Comparison of ENCODE assay signal across 12 mouse cellular contexts in the genomic region with DNA sequence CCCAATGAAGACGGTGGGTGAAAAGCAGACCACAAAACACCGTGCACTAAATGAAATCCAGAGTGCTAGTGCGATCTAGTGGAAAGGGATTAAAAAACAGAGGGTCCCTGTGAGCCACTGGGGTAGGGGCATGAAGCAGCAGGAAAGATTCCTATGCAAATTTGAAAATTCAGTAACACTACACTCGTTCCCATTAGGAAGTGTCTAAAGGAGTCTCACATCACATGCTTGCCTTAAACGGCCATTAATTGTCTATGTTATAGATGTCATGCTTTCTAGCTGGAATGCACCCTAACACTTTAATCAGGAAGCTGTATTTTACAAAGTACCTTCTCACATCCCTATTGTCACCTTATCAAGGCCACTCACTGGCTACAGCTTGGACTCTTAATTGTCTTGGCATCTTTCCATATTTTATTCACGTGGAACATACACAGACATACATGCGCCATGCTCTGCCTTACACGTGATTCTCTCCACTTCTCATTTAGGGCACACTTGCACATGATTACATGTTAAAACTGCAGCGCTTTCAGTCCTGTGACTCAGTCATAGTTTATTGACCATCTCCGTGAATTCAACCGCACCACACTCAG. TPM values are rescaled to one million over a fixed set of nuclear protein-coding genes. Genes with fewer than 3 reads are reported as not detected.
A peak's percentile ranks its signal among the peaks of the same experiment; 100 is the strongest.
DNase-seq lines count a peak whose midpoint lies in the region; ATAC-seq lines count a peak whose summit lies in the region.
"Had no signal": no experiment of that assay in that cellular context is flagged by ENCODE, and none has a peak within 500 bp of the region (broad histone marks: within the 10 kb centered on the region; RNA-seq: fewer than 3 reads in every experiment).

No protein-coding gene starts in this region.

- no peaks in the 10 kb centered on the region for H3K27me3 ChIP-seq in embryonic facial prominence, embryonic 14.5 days (replicated peaks; ENCODE audit: control insufficient read depth, insufficient read depth, low read length)
- H3K27me3 ChIP-seq in hindbrain, embryonic 15.5 days, result no peaks in the 10 kb centered on the region
- H3K27me3 ChIP-seq in midbrain, embryonic 16.5 days (ENCODE audit: control insufficient read depth, insufficient read depth, low read depth, low read length), result no peaks in the 10 kb centered on the region

- no peak overlapping the region for H3K4me2 ChIP-seq in embryonic facial prominence, embryonic 14.5 days (ENCODE audit: low read depth, low read length)
- H3K4me2 ChIP-seq in hindbrain, embryonic 15.5 days, result no peak overlapping the region
- H3K4me2 ChIP-seq in midbrain, embryonic 16.5 days (ENCODE audit: low read length), result 0 out of 2 replicates have a peak overlapping the region, but pooled peaks have one; percentile 16
- H3K4me2 ChIP-seq: liver, embryonic 11.5 days had no signal

- no peaks in the 10 kb centered on the region for H3K36me3 ChIP-seq in embryonic facial prominence, embryonic 14.5 days (ENCODE audit: control insufficient read depth, insufficient read depth, low read length)
- no peaks in the 10 kb centered on the region for H3K36me3 ChIP-seq in hindbrain, embryonic 15.5 days
- H3K36me3 ChIP-seq in midbrain, embryonic 16.5 days (ENCODE audit: control insufficient read depth, insufficient read depth, low read length), result no peaks in the 10 kb centered on the region

- peak; percentile 41; the same call in 1 of the 2 replicates for ATAC-seq in embryonic facial prominence, embryonic 14.5 days (ENCODE audit: low read depth)
- 0 out of 2 replicates have a peak, but pooled peaks have one; percentile 40 for ATAC-seq in hindbrain, embryonic 15.5 days (ENCODE audit: low FRiP score, low read depth)
- ATAC-seq in midbrain, embryonic 16.5 days, result no peak
- ATAC-seq in frontal cortex, adult (ENCODE audit: low TSS enrichment), result no peak

- H3K9me3 ChIP-seq in embryonic facial prominence, embryonic 14.5 days (ENCODE audit: control insufficient read depth, low read length), result no peaks in the 10 kb centered on the region
- no peaks in the 10 kb centered on the region for H3K9me3 ChIP-seq in hindbrain, embryonic 15.5 days
- no peaks in the 10 kb centered on the region for H3K9me3 ChIP-seq in midbrain, embryonic 16.5 days (replicated peaks; ENCODE audit: control insufficient read depth, low read length, poor library complexity, severe bottlenecking)

- H3K27ac ChIP-seq in embryonic facial prominence, embryonic 14.5 days (replicated peaks; ENCODE audit: low read depth, low read length), result no peak overlapping the region
- no peak overlapping the region for H3K27ac ChIP-seq in hindbrain, embryonic 15.5 days (replicated peaks)
- no peak overlapping the region for H3K27ac ChIP-seq in midbrain, embryonic 16.5 days (ENCODE audit: low read length)
- H3K27ac ChIP-seq: gastrocnemius, adult 2 months had no signal

- H3K9ac ChIP-seq in embryonic facial prominence, embryonic 14.5 days (ENCODE audit: low read depth, low read length), result no peak overlapping the region
- H3K9ac ChIP-seq in hindbrain, embryonic 15.5 days, result no peak overlapping the region
- no peak overlapping the region for H3K9ac ChIP-seq in midbrain, embryonic 16.5 days (ENCODE audit: low read depth, low read length)

- peaks cover 17% of the 10 kb centered on the region for H3K4me1 ChIP-seq in embryonic facial prominence, embryonic 14.5 days (ENCODE audit: control insufficient read depth, insufficient read depth, low read length)
- peaks cover 44% of the 10 kb centered on the region for H3K4me1 ChIP-seq in hindbrain, embryonic 15.5 days (replicated peaks)
- peaks cover 42% of the 10 kb centered on the region for H3K4me1 ChIP-seq in midbrain, embryonic 16.5 days (ENCODE audit: control insufficient read depth, insufficient read depth, low read length)

- WGBS in embryonic facial prominence, embryonic 14.5 days, result 40% methylated on average over 11 of the region's 11 CpGs
- 24% methylated on average over 11 of the region's 11 CpGs for WGBS in hindbrain, embryonic 15.5 days
- WGBS in midbrain, embryonic 16.5 days, result 25% methylated on average over 11 of the region's 11 CpGs

- H3K4me3 ChIP-seq in embryonic facial prominence, embryonic 14.5 days (ENCODE audit: low read depth, low read length), result no peak overlapping the region
- no peak overlapping the region for H3K4me3 ChIP-seq in hindbrain, embryonic 15.5 days
- H3K4me3 ChIP-seq in midbrain, embryonic 16.5 days (ENCODE audit: low read depth, low read length), result no peak overlapping the region
- H3K4me3 ChIP-seq: gastrocnemius, adult 2 months had no signal

- peak; percentile 44 for DNase-seq in embryo, embryonic 10.5 days (ENCODE audit: low spot score)
- DNase-seq in embryo, embryonic 11 days, result no peak
- DNase-seq in embryonic facial prominence, embryonic 14.5 days (ENCODE audit: low spot score), result no peak
- no peak for DNase-seq in MN1 (ENCODE audit: low spot score)
- DNase-seq in spleen, postnatal 14 days (ENCODE audit: low spot score in 2 of 2), result no peak
- DNase-seq: cerebellum, adult 9-11 months; gastrocnemius, adult 2 months; lung, postnatal 14 days had no signal

RNA-seq across cellular contexts. Expression of a gene that starts 8.9 kb away (rescaled TPM):
- polyA plus RNA-seq in embryonic facial prominence, embryonic 14.5 days (2014; fragmentation: Nextera tagmentation; extraction: Ambion mirVana), result 67.1 and 69.8 TPM in 2 replicates
- polyA plus RNA-seq in hindbrain, embryonic 15.5 days (2015; fragmentation: Nextera tagmentation; extraction: Ambion mirVana), result 57.6 and 60.8 TPM in 2 replicates
- polyA plus RNA-seq in midbrain, embryonic 16.5 days (2015; fragmentation: Nextera tagmentation; extraction: Ambion mirVana), result 61.4 and 65.8 TPM in 2 replicates

RNA-seq across cellular contexts. Expression of a gene that starts 9.0 kb away (rescaled TPM):
- polyA plus RNA-seq in embryonic facial prominence, embryonic 14.5 days (2014; fragmentation: Nextera tagmentation; extraction: Ambion mirVana), result 21.2 and 22.3 TPM in 2 replicates
- polyA plus RNA-seq in hindbrain, embryonic 15.5 days (2015; fragmentation: Nextera tagmentation; extraction: Ambion mirVana), result 6.6 and 7.0 TPM in 2 replicates
- 6.3 and 7.9 TPM in 2 replicates for polyA plus RNA-seq in midbrain, embryonic 16.5 days (2015; fragmentation: Nextera tagmentation; extraction: Ambion mirVana)

Comparison
In these comparisons a context has a peak if more than half of its experiments do, and no peak if none do; other contexts are left out.
1. ATAC-seq: peak in embryonic facial prominence, embryonic 14.5 days (single experiment) and hindbrain, embryonic 15.5 days (single experiment); none in midbrain, embryonic 16.5 days (single experiment) and frontal cortex, adult (single experiment).